Mouse (Mus musculus) megakaryocyte-erythroid progenitor cell, adult 5-6 weeks (primary cell): ENCODE measurements around the gene Zfp365. TPM values are rescaled to one million over a fixed set of nuclear protein-coding genes. Genes with fewer than 3 reads are reported as not detected.

Source experiments
- ATAC-seq: replicated peaks from 2 replicates; pipeline ENCODE4 v1.8.0; 2016; ENCODE audit warnings: mild to moderate bottlenecking, inconsistent platforms; ENCODE audit not compliant: severe bottlenecking, poor library complexity, low FRiP score, low TSS enrichment
- total RNA-seq, 2 experiments: library from RNA; stranded (forward) in 1 of 2; stranded (reverse) in 1 of 2; fragments of 200-1000, 215-1000 nt in 1 of 2; fragments of >200 nt in 1 of 2; fragmentation: Nextera tagmentation in 1 of 2; gene quantifications; 2 replicates each; pipeline ENCODE4 v1.2.3; 2014 to 2017

The Zfp365 gene
- total RNA-seq, 2 experiments from 2014 or later: 0.23 TPM; not detected in 1

DNA sequence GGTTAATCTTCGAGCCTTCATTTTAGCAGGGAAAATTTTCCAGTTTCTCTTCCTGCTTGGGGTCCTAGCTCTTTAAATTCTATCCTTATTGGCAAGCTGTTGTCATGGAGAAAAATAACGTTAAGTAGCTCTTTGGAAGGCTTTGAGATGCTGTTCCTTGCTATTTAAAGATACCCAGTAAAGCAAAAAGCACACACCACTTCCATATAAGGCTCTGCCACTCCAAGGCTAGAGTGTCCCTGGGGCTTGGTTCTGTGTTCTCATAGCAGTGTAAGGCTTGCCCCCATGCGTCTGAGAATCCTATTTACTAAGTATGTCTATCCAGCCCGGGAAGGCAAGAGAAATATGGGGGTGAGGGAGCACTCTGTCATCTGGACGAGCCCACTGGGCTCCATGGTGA, 56.7 kb downstream of the Zfp365 start:
- ATAC-seq: no peak

DNA sequence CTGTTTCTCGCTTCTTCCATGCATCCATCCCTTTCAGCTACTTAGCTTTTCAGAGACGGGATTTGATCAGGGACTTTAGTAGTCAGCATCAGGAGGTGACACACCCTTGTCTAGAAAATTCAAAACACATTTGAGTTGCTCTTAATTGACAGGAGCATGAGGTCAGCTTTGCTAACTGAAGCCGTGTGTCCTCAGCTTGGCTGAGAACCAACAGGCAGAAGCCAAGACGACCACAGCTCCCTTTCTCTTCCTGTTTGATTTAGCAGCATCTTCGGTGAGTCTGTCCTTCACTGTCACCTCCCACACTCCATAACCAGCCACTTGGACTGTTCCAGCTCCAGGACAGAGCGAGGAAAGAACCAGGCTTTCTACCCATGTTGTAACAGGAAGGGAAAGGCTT, 60.1 kb downstream of the Zfp365 start:
- ATAC-seq: no peak

DNA sequence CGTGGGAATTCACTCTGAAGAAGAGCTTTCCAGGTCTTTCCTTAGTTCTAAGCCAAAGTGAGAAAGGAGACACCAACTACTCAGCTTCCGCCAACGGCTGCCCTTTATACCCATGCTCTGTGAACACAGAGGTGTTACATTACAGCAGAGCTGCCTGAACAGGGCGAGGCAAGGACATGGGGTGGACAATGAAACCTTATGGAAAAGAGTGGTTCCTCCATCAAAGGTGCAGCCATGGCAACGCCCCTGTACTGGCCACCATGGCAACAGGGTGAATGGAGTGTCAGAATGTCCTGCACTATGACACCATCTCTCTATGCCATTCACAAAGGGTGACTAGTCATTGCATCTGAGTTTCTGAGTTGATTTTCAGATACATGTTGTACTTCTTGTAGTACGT, 61.4 kb downstream of the Zfp365 start:
- ATAC-seq: no peak

DNA sequence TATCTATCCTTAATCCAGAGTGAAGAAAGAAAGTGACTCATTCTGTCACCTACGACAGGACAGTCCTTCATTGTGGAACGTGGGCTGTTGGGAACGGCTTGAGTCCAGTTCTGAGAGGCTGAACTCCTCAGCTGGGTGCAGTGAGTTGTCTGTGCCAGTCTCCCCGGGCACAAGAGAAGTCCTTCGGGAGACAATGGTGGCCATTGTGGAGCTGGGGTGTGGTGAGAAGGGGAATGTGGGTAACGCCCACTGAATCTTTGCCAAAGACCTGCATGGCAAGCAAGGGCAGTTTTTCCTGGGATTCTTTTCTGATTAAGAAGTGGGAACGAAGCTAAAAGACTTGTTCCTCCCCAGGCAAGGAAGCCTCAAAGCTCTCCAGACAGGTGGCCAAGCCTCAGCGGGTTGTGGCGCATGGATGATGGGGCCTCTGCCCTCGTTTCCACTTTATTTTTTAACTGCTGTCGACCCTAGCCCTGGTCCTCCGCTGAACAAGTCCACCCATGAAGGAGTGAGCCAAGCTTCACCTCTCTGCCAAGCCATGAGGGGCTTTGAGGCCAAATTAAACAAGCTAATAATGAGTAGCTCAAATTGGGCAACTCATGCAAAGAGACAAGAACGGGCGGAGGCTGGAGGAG, 66.3 kb downstream of the Zfp365 start:
- no peak for ATAC-seq

DNA sequence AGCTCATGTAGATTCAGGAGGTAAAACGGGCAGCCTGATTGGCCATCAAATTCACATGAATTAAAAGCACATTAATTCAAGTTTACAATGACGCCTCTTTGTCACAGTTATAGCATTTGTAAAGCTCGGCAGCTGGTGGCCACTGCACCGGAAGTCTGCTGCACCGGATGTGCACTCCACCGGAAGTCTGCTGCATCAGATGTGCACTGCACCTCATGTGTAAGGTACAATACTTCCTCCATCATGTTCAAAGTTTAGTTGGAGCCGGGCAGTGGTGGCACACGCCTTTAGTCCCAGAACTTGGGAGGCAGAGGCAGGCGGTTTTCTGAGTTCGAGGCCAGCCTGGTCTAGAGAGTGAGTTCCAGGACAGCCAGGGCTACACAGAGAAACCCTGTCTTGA, 70.9 kb downstream of the Zfp365 start:
- no peak for ATAC-seq

DNA sequence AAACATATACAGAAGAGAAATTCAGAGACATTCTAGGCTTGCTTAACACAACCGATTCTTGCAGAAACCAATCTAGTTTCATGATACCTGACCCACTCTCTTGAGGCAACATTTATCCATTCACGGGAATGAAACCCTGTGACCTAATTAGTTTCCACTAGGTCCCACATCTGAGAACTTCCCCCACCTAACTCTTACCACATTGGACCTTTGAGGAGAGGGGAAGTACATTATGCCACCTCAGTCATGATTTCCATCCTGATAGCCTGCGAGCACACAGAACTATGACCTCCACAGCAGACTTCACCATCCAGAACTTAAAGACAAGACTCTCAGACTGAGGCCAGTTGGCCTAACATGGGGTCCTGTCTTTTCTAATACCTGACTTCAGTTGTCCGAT, 71.7 kb downstream of the Zfp365 start:
- ATAC-seq: no peak

DNA sequence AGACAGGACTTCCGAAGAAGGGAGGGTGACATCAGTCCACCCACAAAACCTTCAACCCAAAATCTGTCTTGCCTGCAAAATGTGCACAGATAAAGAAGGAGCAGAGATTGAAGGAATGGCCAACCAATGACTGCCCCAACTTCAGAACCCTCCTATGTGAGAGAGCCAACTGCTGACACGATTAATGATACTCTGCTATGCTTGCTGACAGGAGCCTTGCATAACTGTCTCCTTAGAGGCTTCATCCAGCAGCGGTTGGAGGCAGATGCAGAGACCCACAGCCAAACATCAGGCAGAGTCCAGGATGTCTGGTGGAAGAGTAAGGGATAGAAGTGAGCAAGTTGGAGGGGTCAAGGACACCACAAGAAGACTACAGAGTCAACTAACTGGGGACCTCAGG, 73.3 kb downstream of the Zfp365 start:
- no peak for ATAC-seq

DNA sequence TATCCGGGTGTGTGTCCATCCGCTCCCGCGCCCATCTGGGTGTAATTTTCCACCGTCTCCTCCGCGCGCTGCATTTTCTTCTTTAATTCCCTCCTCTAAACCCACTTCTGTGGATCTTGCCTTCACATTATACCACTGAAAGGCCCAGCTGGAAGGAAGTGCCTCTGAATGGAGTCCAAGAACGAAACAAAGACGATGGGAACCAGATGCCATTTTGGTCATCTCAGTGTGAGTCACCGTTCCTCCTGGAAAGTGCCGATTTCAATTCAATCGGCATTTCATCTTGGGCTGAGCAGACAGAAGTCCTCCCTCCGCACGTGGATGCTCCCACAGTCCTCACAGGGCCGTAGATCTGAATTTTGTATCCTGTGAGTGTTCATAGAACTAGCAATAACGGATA, 76.0 kb downstream of the Zfp365 start:
- ATAC-seq: no peak

Other genes with a start within 250 kb of the Zfp365 start
- 1.6 TPM in 2 replicates for gene Rtkn2, start 66.9 kb upstream of the Zfp365 start, total RNA-seq (2014; fragmentation: Nextera tagmentation)
- 2.4 TPM in 1 of 2 replicates, not detected in the other for gene Rtkn2, start 66.9 kb upstream of the Zfp365 start, total RNA-seq (2017)